Mouse (Mus musculus) liver, postnatal 0 days (tissue): ENCODE measurements around the gene Sergef.

ENCODE experiments used
- CTCF ChIP-seq: sonication (generic); IDR thresholded peaks from 2 replicates; pipeline ENCODE4 v1.5.1; 2016; ENCODE audit warnings: antibody characterized with exemption, low read depth
- EP300 ChIP-seq: IDR thresholded peaks from 2 replicates; pipeline ENCODE4 v1.6.1; 2016; ENCODE audit warnings: antibody characterized with exemption, low read depth, mild to moderate bottlenecking

- TF ChIP-seq CTCF (no peak), EP300 (no peak)
These were observed 37.5 kb downstream of the Sergef start for GRCm38 (mm10) chr7:46602079-46602478.
